Mouse (Mus musculus) forebrain, postnatal 0 days (tissue): ENCODE measurements at regions not wholly inside any gene's neighbourhood (a gene's known extent, or its start where the extent isn't known, plus 50 kb on each side); places are given as distances from the start of the nearest gene placed in this dataset.

Experiments used
- ATAC-seq: fragments of 200-750 bp; cut with Nextera tagmentation; 2 replicates; pipeline ENCODE4 v1.8.0; 2017; ENCODE audit warnings: mild to moderate bottlenecking, moderate library complexity
- DNase-seq: peaks from one replicate; pipeline ENCODE4 v3.0.0-alpha.2; 2015
- H3K27ac ChIP-seq: fragments of 300-500 bp; sonication (generic); 2 replicates; pipeline ENCODE4 v1.5.1; 2014; ENCODE audit warnings: low read depth, mild to moderate bottlenecking, antibody characterized with exemption, low read length, moderate library complexity, mixed read lengths
- H3K27me3 ChIP-seq: fragments of 300-500 bp; sonication (generic); 2 replicates; pipeline ENCODE4 v1.6.1; 2014; ENCODE audit warnings: mild to moderate bottlenecking, low read length, mixed read lengths; ENCODE audit not compliant: insufficient read depth
- H3K36me3 ChIP-seq: fragments of 300-500 bp; sonication (generic); 2 replicates; pipeline ENCODE4 v1.6.1; 2014; ENCODE audit warnings: mild to moderate bottlenecking, moderate library complexity; ENCODE audit not compliant: insufficient read depth
- H3K4me1 ChIP-seq: fragments of 300-500 bp; sonication (generic); 2 replicates; pipeline ENCODE4 v1.6.1; 2014; ENCODE audit warnings: antibody characterized with exemption; ENCODE audit not compliant: insufficient read depth
- H3K4me2 ChIP-seq: fragments of 300-500 bp; sonication (generic); 2 replicates; pipeline ENCODE4 v1.6.1; 2014; ENCODE audit warnings: low read depth, mild to moderate bottlenecking, moderate library complexity
- H3K4me3 ChIP-seq: fragments of 300-500 bp; sonication (generic); 2 replicates; pipeline ENCODE4 v1.5.1; 2014; ENCODE audit warnings: low read depth, low read length, mixed read lengths
- H3K9ac ChIP-seq: fragments of 300-500 bp; sonication (generic); 2 replicates; pipeline ENCODE4 v1.6.1; 2014; ENCODE audit warnings: mild to moderate bottlenecking
- H3K9me3 ChIP-seq: fragments of 300-500 bp; sonication (generic); 2 replicates; pipeline ENCODE4 v1.6.1; 2016; ENCODE audit warnings: low read length
- CTCF ChIP-seq: sonication (generic); IDR thresholded peaks from 2 replicates; pipeline ENCODE4 v1.5.1; 2016; ENCODE audit warnings: antibody characterized with exemption, control low read depth, low read depth
- WGBS: fragments of 180-500 bp; shearing (Covaris S2); extraction: QIAGEN DNeasy Blood & Tissue Kit; methylation state at CpG from one replicate; pipeline ENCODE4 v1.1.7; 2014; 5-methylcytosine and 5-hydroxymethylcytosine counted together

DNA sequence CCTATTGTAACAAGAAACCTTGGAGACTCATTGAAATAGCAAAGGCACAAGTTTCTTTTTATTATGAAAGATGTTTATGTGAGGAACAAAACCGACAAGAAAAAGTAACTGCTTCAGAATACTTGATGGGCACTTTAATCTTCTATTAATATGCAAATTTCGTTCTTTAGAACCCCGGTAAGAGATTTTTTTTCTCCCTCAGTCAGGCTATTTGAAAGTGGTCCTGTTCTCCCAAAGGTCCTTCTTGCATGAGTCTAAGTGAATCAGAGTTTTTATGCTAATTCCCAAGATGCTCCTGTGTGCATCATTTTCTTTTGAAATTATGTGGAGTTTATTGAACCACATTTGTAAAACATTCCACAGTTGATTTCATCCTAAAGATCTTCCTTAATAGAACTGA, 633.1 kb downstream of the Efna5 start:
- ATAC-seq = no peak
- no peak overlapping the region for H3K27ac ChIP-seq
- H3K4me3 ChIP-seq = no peak overlapping the region
- H3K4me2 ChIP-seq = no peak overlapping the region
- H3K36me3 ChIP-seq = no peaks in the 10 kb centered on the region
- no peak for DNase-seq
- WGBS = 10% methylated on average over 3 of the region's 3 CpGs
- no peak overlapping the region for H3K9ac ChIP-seq
- no peaks in the 10 kb centered on the region for H3K4me1 ChIP-seq
- H3K27me3 ChIP-seq = no peaks in the 10 kb centered on the region
- TF ChIP-seq CTCF = no peak
- no peaks in the 10 kb centered on the region for H3K9me3 ChIP-seq

DNA sequence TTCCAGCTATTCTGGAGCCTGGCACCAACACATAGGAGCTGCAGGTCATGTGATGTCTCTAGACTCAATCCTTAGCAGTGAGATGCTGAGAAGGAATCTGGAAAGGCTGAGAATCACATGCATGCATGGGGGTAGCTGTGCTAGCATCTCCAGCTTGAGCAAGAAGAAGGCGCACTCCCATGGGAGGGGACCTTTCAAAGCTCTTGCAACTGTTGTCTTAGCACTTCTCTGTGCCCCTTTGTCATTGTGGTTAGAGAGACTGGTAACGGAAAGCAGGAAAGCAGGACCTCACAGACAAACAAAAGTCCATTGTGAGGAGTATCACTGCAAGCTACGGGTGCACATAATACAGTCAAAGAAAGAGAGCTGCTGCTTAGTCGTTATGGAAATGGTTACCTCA, 634.5 kb downstream of the Efna5 start:
- H3K36me3 ChIP-seq = no peaks in the 10 kb centered on the region
- no peaks in the 10 kb centered on the region for H3K9me3 ChIP-seq
- H3K4me2 ChIP-seq = no peak overlapping the region
- no peak overlapping the region for H3K9ac ChIP-seq
- H3K27ac ChIP-seq = no peak overlapping the region
- ATAC-seq (no peak), DNase-seq (no peak)
- H3K4me1 ChIP-seq = no peaks in the 10 kb centered on the region
- WGBS = 22% methylated on average over 4 of the region's 4 CpGs
- no peak overlapping the region for H3K4me3 ChIP-seq
- no peak for TF ChIP-seq CTCF
- no peaks in the 10 kb centered on the region for H3K27me3 ChIP-seq

DNA sequence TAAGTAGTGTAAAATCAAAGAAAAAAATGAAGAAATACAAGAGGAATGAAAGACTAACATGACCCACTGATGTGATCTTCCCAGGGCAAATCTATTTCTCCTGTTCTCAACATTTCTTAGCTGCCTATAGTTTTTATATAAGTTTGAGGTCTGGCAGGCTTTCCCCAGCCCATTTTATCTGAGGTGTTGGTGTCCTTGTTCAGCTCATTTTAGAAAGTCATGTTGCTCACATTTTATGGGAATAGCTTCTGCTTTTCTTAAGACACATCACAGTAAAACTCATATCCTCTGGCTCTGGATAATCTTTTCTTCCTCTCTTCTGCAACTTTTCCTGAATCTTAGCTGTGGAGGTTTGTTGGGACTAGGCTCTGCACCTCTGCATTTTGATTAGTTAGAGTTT, 650.2 kb downstream of the Efna5 start:
- Histone ChIP-seq H3K9ac (no peak overlapping the region), H3K27ac (no peak overlapping the region), H3K36me3 (no peaks in the 10 kb centered on the region), H3K27me3 (no peaks in the 10 kb centered on the region), H3K4me2 (no peak overlapping the region), H3K9me3 (no peaks in the 10 kb centered on the region), H3K4me3 (no peak overlapping the region), H3K4me1 (no peaks in the 10 kb centered on the region)
- DNase-seq (no peak), ATAC-seq (no peak)
- no peak for TF ChIP-seq CTCF

GRCm38 (mm10) chr17:62210441-62211025, 670.6 kb downstream of the Efna5 start:
- 78% methylated on average over 9 of the region's 9 CpGs for WGBS
- H3K36me3 ChIP-seq = no peaks in the 10 kb centered on the region
- no peak overlapping the region for H3K27ac ChIP-seq
- no peak for ATAC-seq
- no peak overlapping the region for H3K4me3 ChIP-seq
- no peak overlapping the region for H3K9ac ChIP-seq
- TF ChIP-seq CTCF = no peak
- H3K27me3 ChIP-seq = no peaks in the 10 kb centered on the region
- H3K4me1 ChIP-seq = no peaks in the 10 kb centered on the region
- no peaks in the 10 kb centered on the region for H3K9me3 ChIP-seq
- H3K4me2 ChIP-seq = no peak overlapping the region
- DNase-seq = no peak

DNA sequence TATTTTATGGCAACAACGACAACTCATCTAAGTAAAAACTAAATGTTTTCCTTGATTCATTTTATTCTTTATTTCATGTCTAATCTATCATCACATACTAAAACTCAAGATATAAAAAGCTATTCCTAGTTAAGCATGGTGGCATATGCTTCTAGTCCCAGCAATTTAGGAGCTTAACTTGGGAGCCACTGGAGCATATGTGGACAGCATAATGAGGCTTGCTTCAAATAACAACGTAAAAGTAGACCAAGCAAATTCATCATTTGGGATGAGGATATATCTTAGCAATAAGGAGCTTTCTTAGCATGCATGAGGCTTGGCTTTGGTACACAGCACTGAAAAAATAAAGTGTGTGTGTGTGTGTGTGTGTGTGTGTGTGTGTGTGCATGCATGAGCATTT, 678.5 kb downstream of the Efna5 start:
- Histone ChIP-seq H3K4me3 (no peak overlapping the region), H3K4me1 (no peaks in the 10 kb centered on the region), H3K9ac (no peak overlapping the region), H3K36me3 (no peaks in the 10 kb centered on the region), H3K9me3 (no peaks in the 10 kb centered on the region), H3K27ac (no peak overlapping the region), H3K4me2 (no peak overlapping the region), H3K27me3 (no peaks in the 10 kb centered on the region)
- DNase-seq (peak; percentile 4), ATAC-seq (peak; percentile 64)
- WGBS = 71% methylated on average over 2 of the region's 2 CpGs
- no peak for TF ChIP-seq CTCF

- 79% methylated on average over 4 of the region's 4 CpGs for WGBS
- ATAC-seq = no peak
- no peak for TF ChIP-seq CTCF
Measured at GRCm38 (mm10) chr17:62200491-62200890, 680.6 kb downstream of the Efna5 start.

DNA sequence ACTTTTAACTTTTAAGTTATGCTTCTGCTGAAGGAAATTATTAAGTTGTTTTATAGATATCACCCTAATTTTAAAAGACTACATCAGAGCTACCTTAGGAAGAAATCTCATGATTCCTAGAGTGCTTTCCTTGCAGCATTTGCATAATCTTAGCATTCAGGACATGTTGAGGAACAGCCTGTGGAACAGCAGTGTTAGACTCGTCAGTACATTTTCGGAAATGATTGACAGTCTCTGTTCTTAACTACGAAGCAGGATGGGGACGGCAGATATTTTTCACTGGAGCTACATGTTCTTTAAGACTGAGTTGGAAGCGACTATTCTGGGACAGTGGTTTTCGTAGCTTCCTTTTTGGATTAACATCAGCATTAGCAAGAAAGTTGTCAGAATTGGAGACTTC, 681.6 kb downstream of the Efna5 start:
- no peaks in the 10 kb centered on the region for H3K4me1 ChIP-seq
- H3K4me2 ChIP-seq = no peak overlapping the region
- DNase-seq (peak; percentile 68), ATAC-seq (peak; percentile 89)
- no peak overlapping the region for H3K9ac ChIP-seq
- 59% methylated on average over 6 of the region's 6 CpGs for WGBS
- H3K27ac ChIP-seq = no peak overlapping the region
- H3K36me3 ChIP-seq = no peaks in the 10 kb centered on the region
- no peaks in the 10 kb centered on the region for H3K9me3 ChIP-seq
- H3K27me3 ChIP-seq = no peaks in the 10 kb centered on the region
- TF ChIP-seq CTCF = no peak
- H3K4me3 ChIP-seq = no peak overlapping the region

More at GRCm38 (mm10) chr17:62200491-62200890, 680.6 kb downstream of the Efna5 start:
- Histone ChIP-seq H3K4me2 (no peak overlapping the region), H3K9ac (no peak overlapping the region), H3K4me3 (no peak overlapping the region), H3K27me3 (no peaks in the 10 kb centered on the region), H3K4me1 (no peaks in the 10 kb centered on the region), H3K9me3 (no peaks in the 10 kb centered on the region), H3K36me3 (no peaks in the 10 kb centered on the region), H3K27ac (no peak overlapping the region)
- DNase-seq = no peak

DNA sequence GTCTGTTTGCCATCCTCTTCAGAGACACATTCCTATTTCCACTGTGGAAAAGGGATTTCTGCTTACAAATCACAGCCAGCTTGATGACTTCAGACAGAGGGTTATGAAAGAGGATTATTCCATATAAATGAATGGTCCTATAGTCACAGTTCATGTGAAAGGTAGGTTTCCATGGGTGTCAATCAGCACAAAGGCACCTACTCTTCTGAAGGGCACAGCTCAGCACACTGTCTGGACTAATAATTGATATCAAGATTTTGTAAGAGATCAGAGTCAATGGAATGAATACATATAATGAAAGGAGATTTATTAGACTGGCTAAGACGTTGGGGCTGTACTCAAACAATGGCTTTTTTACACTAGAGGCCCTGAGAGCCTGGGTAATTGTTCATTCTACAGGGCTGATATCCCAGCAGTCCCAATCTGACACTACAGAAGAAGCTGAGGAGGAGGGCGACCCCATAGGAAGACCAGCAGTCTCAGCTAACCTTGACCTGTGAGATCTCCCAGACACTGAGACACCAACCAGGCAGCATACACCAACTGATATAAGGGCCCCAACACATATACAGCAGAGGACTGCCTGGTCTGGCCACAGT, 702.4 kb downstream of the Efna5 start:
- H3K4me1 ChIP-seq = no peaks in the 10 kb centered on the region
- H3K27me3 ChIP-seq = no peaks in the 10 kb centered on the region
- DNase-seq (no peak), ATAC-seq (no peak)
- H3K9me3 ChIP-seq = no peaks in the 10 kb centered on the region
- no peak overlapping the region for H3K9ac ChIP-seq
- H3K4me3 ChIP-seq = no peak overlapping the region
- no peak overlapping the region for H3K4me2 ChIP-seq
- no peaks in the 10 kb centered on the region for H3K36me3 ChIP-seq
- no peak overlapping the region for H3K27ac ChIP-seq
- WGBS = 49% methylated on average over 2 of the region's 2 CpGs
- no peak for TF ChIP-seq CTCF
